Mouse (Mus musculus): Measurements from ENCODE around the gene Gm5269. TPM values are rescaled to one million over a fixed set of nuclear protein-coding genes. Genes with fewer than 3 reads are reported as not detected.

Gene Gm5269
- polyA plus RNA-seq, 1 experiment, result not detected

DNA sequence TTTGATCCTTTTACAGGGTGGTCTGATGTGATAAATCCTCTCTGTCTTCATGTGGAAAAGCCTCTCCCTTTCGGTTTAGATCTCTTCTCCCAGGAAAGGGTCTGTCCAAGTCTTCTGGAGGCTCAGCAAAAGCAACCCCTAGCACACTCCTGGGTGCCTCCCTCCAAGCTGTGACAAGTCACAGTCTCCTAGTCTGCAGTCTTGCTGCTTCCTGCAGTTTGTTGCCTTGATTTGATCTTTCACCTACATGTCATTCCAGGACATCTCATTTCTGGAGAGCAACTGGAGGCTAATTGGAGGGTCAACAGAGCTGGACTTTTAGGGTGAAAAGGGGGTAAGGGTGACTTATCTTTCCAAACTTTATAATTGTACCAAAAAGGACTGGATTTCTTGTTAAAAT, 24.8 kb downstream of the Gm5269 start:
- Histone ChIP-seq H3K27me3 (ENCODE audit: control insufficient read depth, insufficient read depth, low read length) (no peaks in the 10 kb centered on the region), H3K4me3 (replicated peaks; ENCODE audit: insufficient read depth, low read depth, low read length) (no peak overlapping the region), H3K4me1 (ENCODE audit: control insufficient read depth, insufficient read depth, low read length) (no peaks in the 10 kb centered on the region), H3K27ac (ENCODE audit: insufficient read depth, low read length) (no peak overlapping the region)
- no peak for TF ChIP-seq CTCF (IDR thresholded peaks at IDR 0.05; ENCODE audit: borderline replicate concordance, insufficient read depth, low read depth, low read length)
- TF ChIP-seq POLR2A (IDR thresholded peaks at IDR 0.05; ENCODE audit: borderline replicate concordance, insufficient read depth, low read length), result no peak
- 70% methylated on average over 1 of the region's 1 CpGs for WGBS
- no peak for DNase-seq

DNA sequence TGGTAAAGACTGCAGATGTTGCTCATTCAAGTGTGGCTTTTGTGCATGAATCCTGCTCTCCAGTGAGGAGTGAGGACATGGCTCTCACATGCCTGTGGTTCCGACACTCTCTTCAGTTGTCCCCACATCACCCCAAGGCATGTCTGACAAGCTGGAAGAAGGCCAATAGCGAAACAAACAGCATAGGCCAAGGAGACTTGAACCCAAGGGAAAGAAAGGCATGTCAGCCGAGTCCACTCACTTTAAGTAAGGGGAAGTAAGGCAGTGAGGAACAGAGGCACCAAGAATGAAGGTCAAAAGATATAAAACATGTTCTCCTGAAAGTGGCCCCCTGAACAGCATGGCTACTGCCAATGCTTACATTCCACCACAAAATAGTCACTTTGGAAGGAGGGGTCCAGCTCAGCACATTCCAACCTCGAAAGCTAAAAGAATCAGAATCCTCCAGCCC, 25.5 kb downstream of the Gm5269 start:
- no peak overlapping the region for H3K27ac ChIP-seq (ENCODE audit: insufficient read depth, low read length)
- no peaks in the 10 kb centered on the region for H3K27me3 ChIP-seq (ENCODE audit: control insufficient read depth, insufficient read depth, low read length)
- no peak for DNase-seq
- WGBS, result 45% methylated on average over 4 of the region's 4 CpGs
- H3K4me1 ChIP-seq (ENCODE audit: control insufficient read depth, insufficient read depth, low read length), result no peaks in the 10 kb centered on the region
- H3K4me3 ChIP-seq (replicated peaks; ENCODE audit: insufficient read depth, low read depth, low read length), result no peak overlapping the region
- TF ChIP-seq POLR2A (IDR thresholded peaks at IDR 0.05; ENCODE audit: borderline replicate concordance, insufficient read depth, low read length) (no peak), CTCF (IDR thresholded peaks at IDR 0.05; ENCODE audit: borderline replicate concordance, insufficient read depth, low read depth, low read length) (no peak)

DNA sequence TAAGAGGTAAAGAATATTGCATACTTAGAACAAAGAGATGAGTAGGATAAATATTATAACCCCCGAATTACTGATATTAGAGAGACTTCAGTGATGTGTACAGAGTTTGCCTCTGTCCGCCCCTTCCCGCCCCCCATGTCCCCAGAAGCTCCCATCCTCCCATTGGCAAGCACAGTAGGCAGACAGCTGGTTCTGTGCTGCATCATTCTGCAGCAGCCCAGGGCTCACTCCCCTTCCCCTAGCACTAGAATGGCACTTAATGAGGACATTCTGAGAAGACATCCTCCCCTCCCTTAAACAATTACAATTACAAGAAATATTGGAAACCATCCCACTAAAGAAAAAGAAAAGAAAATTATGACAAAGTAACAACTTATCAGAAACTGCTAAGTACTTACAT, 26.4 kb downstream of the Gm5269 start:
- H3K4me3 ChIP-seq (replicated peaks; ENCODE audit: insufficient read depth, low read depth, low read length), result no peak overlapping the region
- no peaks in the 10 kb centered on the region for H3K4me1 ChIP-seq (ENCODE audit: control insufficient read depth, insufficient read depth, low read length)
- TF ChIP-seq POLR2A (IDR thresholded peaks at IDR 0.05; ENCODE audit: borderline replicate concordance, insufficient read depth, low read length), result no peak
- no peak for TF ChIP-seq CTCF (IDR thresholded peaks at IDR 0.05; ENCODE audit: borderline replicate concordance, insufficient read depth, low read depth, low read length)
- H3K27ac ChIP-seq (ENCODE audit: insufficient read depth, low read length), result no peak overlapping the region
- no peak for DNase-seq
- no peaks in the 10 kb centered on the region for H3K27me3 ChIP-seq (ENCODE audit: control insufficient read depth, insufficient read depth, low read length)
- 90% methylated on average over 3 of the region's 3 CpGs for WGBS

- DNase-seq, result no peak
- Histone ChIP-seq H3K4me1 (ENCODE audit: control insufficient read depth, insufficient read depth, low read length) (no peaks in the 10 kb centered on the region), H3K27ac (ENCODE audit: insufficient read depth, low read length) (no peak overlapping the region), H3K4me3 (replicated peaks; ENCODE audit: insufficient read depth, low read depth, low read length) (no peak overlapping the region), H3K27me3 (ENCODE audit: control insufficient read depth, insufficient read depth, low read length) (no peaks in the 10 kb centered on the region)
- no peak for TF ChIP-seq POLR2A (IDR thresholded peaks at IDR 0.05; ENCODE audit: borderline replicate concordance, insufficient read depth, low read length)
Observed at GRCm38 (mm10) chr1:45861162-45861561, 28.9 kb downstream of the Gm5269 start.

GRCm38 (mm10) chr1:45860349-45860748, 29.7 kb downstream of the Gm5269 start:
- no peaks in the 10 kb centered on the region for H3K27me3 ChIP-seq (ENCODE audit: control insufficient read depth, insufficient read depth, low read length)
- H3K4me3 ChIP-seq (replicated peaks; ENCODE audit: insufficient read depth, low read depth, low read length), result no peak overlapping the region
- no peak for DNase-seq
- WGBS, result 59% methylated on average over 5 of the region's 5 CpGs
- H3K4me1 ChIP-seq (ENCODE audit: control insufficient read depth, insufficient read depth, low read length), result no peaks in the 10 kb centered on the region
- no peak overlapping the region for H3K27ac ChIP-seq (ENCODE audit: insufficient read depth, low read length)
- TF ChIP-seq POLR2A (IDR thresholded peaks at IDR 0.05; ENCODE audit: borderline replicate concordance, insufficient read depth, low read length) (no peak), CTCF (IDR thresholded peaks at IDR 0.05; ENCODE audit: borderline replicate concordance, insufficient read depth, low read depth, low read length) (no peak)

GRCm38 (mm10) chr1:45858038-45858437, 32.0 kb downstream of the Gm5269 start:
- Histone ChIP-seq H3K27me3 (ENCODE audit: control insufficient read depth, insufficient read depth, low read length) (no peaks in the 10 kb centered on the region), H3K27ac (ENCODE audit: insufficient read depth, low read length) (no peak overlapping the region), H3K4me1 (ENCODE audit: control insufficient read depth, insufficient read depth, low read length) (no peaks in the 10 kb centered on the region), H3K4me3 (replicated peaks; ENCODE audit: insufficient read depth, low read depth, low read length) (no peak overlapping the region)
- no peak for TF ChIP-seq CTCF (IDR thresholded peaks at IDR 0.05; ENCODE audit: borderline replicate concordance, insufficient read depth, low read depth, low read length)
- no peak for TF ChIP-seq POLR2A (IDR thresholded peaks at IDR 0.05; ENCODE audit: borderline replicate concordance, insufficient read depth, low read length)
- DNase-seq, result no peak
- 67% methylated on average over 1 of the region's 1 CpGs for WGBS

DNA sequence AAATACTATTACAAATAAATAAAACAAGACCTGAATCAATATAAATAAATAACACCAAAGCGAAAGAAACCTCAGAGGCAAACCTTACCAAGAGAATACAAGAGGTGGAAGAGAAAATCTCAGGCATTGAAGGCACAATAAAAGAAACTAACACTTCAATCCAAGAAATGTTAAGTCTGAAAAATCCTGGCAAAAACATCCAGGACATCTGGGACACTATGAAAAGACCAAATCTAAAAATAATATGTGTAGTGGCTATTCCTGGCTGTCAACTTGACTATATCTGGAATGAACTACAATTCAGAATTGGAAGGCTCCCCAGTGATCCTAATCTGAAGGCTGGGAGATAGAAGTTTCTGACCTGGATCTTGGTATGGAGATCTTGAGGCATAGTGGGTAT, 44.6 kb downstream of the Gm5269 start:
- H3K27ac ChIP-seq (ENCODE audit: insufficient read depth, low read length), result no peak overlapping the region
- no peaks in the 10 kb centered on the region for H3K27me3 ChIP-seq (ENCODE audit: control insufficient read depth, insufficient read depth, low read length)
- WGBS, result 88% methylated on average over 1 of the region's 1 CpGs
- H3K4me3 ChIP-seq (replicated peaks; ENCODE audit: insufficient read depth, low read depth, low read length), result no peak overlapping the region
- DNase-seq, result no peak
- H3K4me1 ChIP-seq (ENCODE audit: control insufficient read depth, insufficient read depth, low read length), result no peaks in the 10 kb centered on the region
- no peak for TF ChIP-seq CTCF (IDR thresholded peaks at IDR 0.05; ENCODE audit: borderline replicate concordance, insufficient read depth, low read depth, low read length)
- TF ChIP-seq POLR2A (IDR thresholded peaks at IDR 0.05; ENCODE audit: borderline replicate concordance, insufficient read depth, low read length), result no peak

Other genes with a start within 250 kb of the Gm5269 start
- gene Wdr75, start 95.1 kb downstream of the Gm5269 start, polyA plus RNA-seq (2012; rRNA removed), result 35.3 and 40.6 TPM in 2 replicates
- 7.9 and 8.6 TPM in 2 replicates for gene Slc40a1, start 36.2 kb upstream of the Gm5269 start, polyA plus RNA-seq (2012; rRNA removed)
- gene Dnah7b, start 176.0 kb upstream of the Gm5269 start, polyA plus RNA-seq (2012; rRNA removed), result 12.3 and 13.0 TPM in 2 replicates